Mouse (Mus musculus): ENCODE data around the gene Clip1. TPM values are rescaled to one million over a fixed set of nuclear protein-coding genes. Genes with fewer than 3 reads are reported as not detected.

Clip1 gene
- polyA plus RNA-seq, 1 experiment = 17.1 TPM

DNA sequence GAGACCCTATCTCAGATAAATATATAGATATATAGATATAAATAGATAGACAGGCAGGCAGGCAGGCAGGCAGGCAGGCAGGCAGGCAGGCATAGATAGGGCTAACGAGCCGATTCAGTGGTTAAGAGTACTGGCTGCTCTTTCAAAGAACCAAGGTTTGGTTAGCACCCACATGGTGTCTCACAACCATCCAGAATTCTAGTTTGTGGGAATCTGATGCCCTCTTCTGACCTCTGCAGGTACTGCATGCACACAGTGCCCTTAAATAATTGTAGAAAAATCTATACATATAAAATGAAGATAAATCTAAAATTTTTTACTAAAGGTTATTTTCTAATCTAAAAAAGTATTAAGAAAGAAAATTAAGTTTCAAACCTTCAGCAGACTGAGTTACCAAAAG is 65.9 kb downstream of the Clip1 start:
- H3K27me3 ChIP-seq (ENCODE audit: control insufficient read depth, insufficient read depth, low read length) = no peaks in the 10 kb centered on the region
- TF ChIP-seq CTCF (IDR thresholded peaks at IDR 0.05; ENCODE audit: borderline replicate concordance, control insufficient read depth, extremely low read depth, insufficient read depth, low read length, poor library complexity) (no peak), POLR2A (IDR thresholded peaks at IDR 0.05; ENCODE audit: control insufficient read depth, extremely low read depth, insufficient read depth, low read length, poor library complexity) (no peak)
- DNase-seq = peak; percentile 44
- peaks cover 31% of the 10 kb centered on the region for H3K36me3 ChIP-seq (ENCODE audit: control insufficient read depth, insufficient read depth, low read length)
- 57% methylated on average over 2 of the region's 2 CpGs for WGBS
- H3K27ac ChIP-seq (ENCODE audit: control insufficient read depth, insufficient read depth, low read length) = no peak overlapping the region
- no peak overlapping the region for H3K4me3 ChIP-seq (ENCODE audit: control insufficient read depth, insufficient read depth, low read length)
- no peaks in the 10 kb centered on the region for H3K4me1 ChIP-seq (replicated peaks; ENCODE audit: control insufficient read depth, insufficient read depth, low read length)

DNA sequence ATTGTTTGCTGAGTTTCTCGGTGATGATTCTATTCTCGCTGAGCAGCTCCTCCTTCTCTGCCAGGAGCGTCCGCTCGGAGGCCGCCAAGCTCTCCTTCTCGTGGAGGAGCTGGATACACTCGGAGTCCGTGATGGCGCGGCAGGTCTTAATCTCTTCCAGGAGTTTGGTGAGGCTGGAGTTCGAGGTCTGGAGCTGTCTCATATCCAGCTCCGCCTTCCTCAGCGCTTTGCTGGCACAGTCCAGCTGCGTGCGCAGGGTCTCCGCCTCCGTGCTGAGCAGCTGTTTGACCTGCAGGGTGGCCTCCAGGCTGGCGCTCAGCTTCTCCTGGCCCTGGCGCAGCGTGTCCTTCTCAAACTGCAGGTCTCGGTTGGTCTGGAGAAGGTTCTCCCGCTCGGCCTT is 70.2 kb downstream of the Clip1 start:
- Histone ChIP-seq H3K4me1 (replicated peaks; ENCODE audit: control insufficient read depth, insufficient read depth, low read length) (no peaks in the 10 kb centered on the region), H3K4me3 (ENCODE audit: control insufficient read depth, insufficient read depth, low read length) (no peak overlapping the region), H3K27me3 (ENCODE audit: control insufficient read depth, insufficient read depth, low read length) (no peaks in the 10 kb centered on the region), H3K36me3 (ENCODE audit: control insufficient read depth, insufficient read depth, low read length) (peaks cover 28% of the 10 kb centered on the region), H3K27ac (ENCODE audit: control insufficient read depth, insufficient read depth, low read length) (no peak overlapping the region)
- WGBS = 96% methylated on average over 24 of the region's 24 CpGs
- no peak for DNase-seq
- TF ChIP-seq CTCF (IDR thresholded peaks at IDR 0.05; ENCODE audit: borderline replicate concordance, control insufficient read depth, extremely low read depth, insufficient read depth, low read length, poor library complexity) (no peak), POLR2A (IDR thresholded peaks at IDR 0.05; ENCODE audit: control insufficient read depth, extremely low read depth, insufficient read depth, low read length, poor library complexity) (no peak)

DNA sequence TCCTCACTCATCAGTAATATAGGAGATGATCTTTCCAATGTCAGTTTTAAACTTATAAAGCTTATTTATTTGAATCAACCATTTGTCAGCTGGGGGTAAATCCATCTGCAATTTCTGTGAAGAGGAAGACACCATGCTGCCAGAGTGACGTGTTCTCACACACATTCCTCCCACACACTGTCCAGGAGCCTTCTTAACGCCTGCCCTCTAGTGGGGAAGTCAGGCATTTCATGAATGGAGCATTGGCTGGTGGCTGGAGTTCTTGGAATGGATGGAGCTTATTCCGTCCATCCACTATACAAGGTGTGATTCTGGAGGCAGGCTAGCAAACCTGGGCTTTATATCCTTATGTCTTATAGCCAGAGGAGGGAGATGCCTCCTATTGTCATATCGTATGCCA is 74.6 kb downstream of the Clip1 start:
- H3K36me3 ChIP-seq (ENCODE audit: control insufficient read depth, insufficient read depth, low read length) = peaks cover 3% of the 10 kb centered on the region; the same call in 1 of the 2 replicates
- 54% methylated on average over 4 of the region's 4 CpGs for WGBS
- no peak overlapping the region for H3K4me3 ChIP-seq (ENCODE audit: control insufficient read depth, insufficient read depth, low read length)
- no peaks in the 10 kb centered on the region for H3K4me1 ChIP-seq (replicated peaks; ENCODE audit: control insufficient read depth, insufficient read depth, low read length)
- no peak overlapping the region for H3K27ac ChIP-seq (ENCODE audit: control insufficient read depth, insufficient read depth, low read length)
- DNase-seq = peak; percentile 59
- no peaks in the 10 kb centered on the region for H3K27me3 ChIP-seq (ENCODE audit: control insufficient read depth, insufficient read depth, low read length)
- no peak for TF ChIP-seq POLR2A (IDR thresholded peaks at IDR 0.05; ENCODE audit: control insufficient read depth, extremely low read depth, insufficient read depth, low read length, poor library complexity)
- TF ChIP-seq CTCF (IDR thresholded peaks at IDR 0.05; ENCODE audit: borderline replicate concordance, control insufficient read depth, extremely low read depth, insufficient read depth, low read length, poor library complexity) = no peak

DNA sequence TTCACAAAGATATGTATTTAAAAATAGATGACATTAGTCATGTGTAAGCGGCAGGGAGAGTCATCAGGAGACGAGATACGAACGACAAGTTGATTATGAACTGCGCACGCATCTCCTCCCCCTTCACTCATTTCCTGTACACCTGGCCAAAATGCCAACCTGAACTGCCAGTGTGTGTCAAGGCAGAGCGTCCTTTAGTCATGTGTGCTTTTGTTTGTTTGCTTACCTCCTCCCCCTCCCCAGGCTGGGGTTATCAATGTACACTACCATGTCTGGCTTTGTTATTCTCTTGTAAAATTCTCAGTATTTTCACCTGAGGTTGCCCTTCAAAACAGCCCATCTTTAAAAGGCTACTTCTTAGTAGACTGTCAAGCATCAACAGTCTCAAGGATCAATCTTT is 75.0 kb downstream of the Clip1 start:
- no peaks in the 10 kb centered on the region for H3K4me1 ChIP-seq (replicated peaks; ENCODE audit: control insufficient read depth, insufficient read depth, low read length)
- TF ChIP-seq CTCF (IDR thresholded peaks at IDR 0.05; ENCODE audit: borderline replicate concordance, control insufficient read depth, extremely low read depth, insufficient read depth, low read length, poor library complexity) = no peak
- no peak for TF ChIP-seq POLR2A (IDR thresholded peaks at IDR 0.05; ENCODE audit: control insufficient read depth, extremely low read depth, insufficient read depth, low read length, poor library complexity)
- H3K27me3 ChIP-seq (ENCODE audit: control insufficient read depth, insufficient read depth, low read length) = no peaks in the 10 kb centered on the region
- no peak overlapping the region for H3K27ac ChIP-seq (ENCODE audit: control insufficient read depth, insufficient read depth, low read length)
- no peak overlapping the region for H3K4me3 ChIP-seq (ENCODE audit: control insufficient read depth, insufficient read depth, low read length)
- no peak for DNase-seq
- peaks cover 3% of the 10 kb centered on the region; the same call in 1 of the 2 replicates for H3K36me3 ChIP-seq (ENCODE audit: control insufficient read depth, insufficient read depth, low read length)
- 96% methylated on average over 7 of the region's 7 CpGs for WGBS

DNA sequence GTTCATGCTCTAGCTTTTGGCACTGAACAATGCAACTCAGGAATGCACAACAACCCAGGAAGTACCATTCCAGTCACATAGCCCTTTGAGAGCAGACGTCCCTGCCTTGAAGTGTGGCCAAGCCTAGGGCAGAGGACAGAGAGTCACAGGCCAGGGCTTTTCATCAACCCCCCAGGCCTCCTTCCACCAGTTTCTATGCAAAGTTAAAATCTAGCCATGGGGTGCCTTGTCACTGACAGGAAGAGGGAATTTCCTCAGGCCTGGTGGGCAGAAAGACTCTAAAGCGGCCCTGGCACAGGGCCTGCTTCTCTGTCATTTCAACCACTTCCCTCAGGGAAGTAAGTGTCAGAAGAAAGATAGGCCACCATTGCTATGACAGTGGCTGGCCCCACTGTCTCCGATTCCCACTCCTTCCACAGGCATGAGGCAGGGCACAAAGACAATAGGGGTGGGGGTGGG is 77.2 kb downstream of the Clip1 start:
- Histone ChIP-seq H3K27ac (ENCODE audit: control insufficient read depth, insufficient read depth, low read length) (no peak overlapping the region), H3K4me1 (replicated peaks; ENCODE audit: control insufficient read depth, insufficient read depth, low read length) (peaks cover 4% of the 10 kb centered on the region), H3K27me3 (ENCODE audit: control insufficient read depth, insufficient read depth, low read length) (no peaks in the 10 kb centered on the region), H3K4me3 (ENCODE audit: control insufficient read depth, insufficient read depth, low read length) (no peak overlapping the region), H3K36me3 (ENCODE audit: control insufficient read depth, insufficient read depth, low read length) (no peaks in the 10 kb centered on the region)
- WGBS = 92% methylated on average over 3 of the region's 3 CpGs
- TF ChIP-seq POLR2A (IDR thresholded peaks at IDR 0.05; ENCODE audit: control insufficient read depth, extremely low read depth, insufficient read depth, low read length, poor library complexity) (no peak), CTCF (IDR thresholded peaks at IDR 0.05; ENCODE audit: borderline replicate concordance, control insufficient read depth, extremely low read depth, insufficient read depth, low read length, poor library complexity) (no peak)
- DNase-seq = no peak

DNA sequence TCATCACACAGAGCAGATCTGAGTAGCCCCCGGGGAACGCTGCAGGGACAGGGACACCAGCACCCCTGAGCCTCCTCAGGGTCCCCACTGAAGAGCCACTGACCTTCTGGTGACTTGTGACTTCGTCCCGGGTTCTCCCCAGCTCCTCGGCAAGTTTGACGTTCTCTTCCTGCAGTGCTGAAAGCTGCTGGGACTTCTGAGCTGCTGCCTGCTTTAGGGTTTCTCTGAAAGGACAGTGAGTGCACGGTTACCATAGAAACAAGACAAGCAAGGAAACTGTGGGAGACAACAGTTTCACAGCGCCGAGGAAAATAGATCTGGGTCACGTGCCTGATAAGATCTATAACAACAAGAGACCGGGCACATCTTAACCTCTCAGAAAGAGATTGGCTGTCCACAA is 80.9 kb downstream of the Clip1 start:
- peaks cover 4% of the 10 kb centered on the region for H3K4me1 ChIP-seq (replicated peaks; ENCODE audit: control insufficient read depth, insufficient read depth, low read length)
- peak; percentile 8 for DNase-seq
- WGBS = 44% methylated on average over 11 of the region's 11 CpGs
- peaks cover 6% of the 10 kb centered on the region for H3K36me3 ChIP-seq (ENCODE audit: control insufficient read depth, insufficient read depth, low read length)
- H3K27me3 ChIP-seq (ENCODE audit: control insufficient read depth, insufficient read depth, low read length) = no peaks in the 10 kb centered on the region
- TF ChIP-seq POLR2A (IDR thresholded peaks at IDR 0.05; ENCODE audit: control insufficient read depth, extremely low read depth, insufficient read depth, low read length, poor library complexity) (no peak), CTCF (IDR thresholded peaks at IDR 0.05; ENCODE audit: borderline replicate concordance, control insufficient read depth, extremely low read depth, insufficient read depth, low read length, poor library complexity) (no peak)
- H3K27ac ChIP-seq (ENCODE audit: control insufficient read depth, insufficient read depth, low read length) = no peak overlapping the region
- H3K4me3 ChIP-seq (ENCODE audit: control insufficient read depth, insufficient read depth, low read length) = no peak overlapping the region

DNA sequence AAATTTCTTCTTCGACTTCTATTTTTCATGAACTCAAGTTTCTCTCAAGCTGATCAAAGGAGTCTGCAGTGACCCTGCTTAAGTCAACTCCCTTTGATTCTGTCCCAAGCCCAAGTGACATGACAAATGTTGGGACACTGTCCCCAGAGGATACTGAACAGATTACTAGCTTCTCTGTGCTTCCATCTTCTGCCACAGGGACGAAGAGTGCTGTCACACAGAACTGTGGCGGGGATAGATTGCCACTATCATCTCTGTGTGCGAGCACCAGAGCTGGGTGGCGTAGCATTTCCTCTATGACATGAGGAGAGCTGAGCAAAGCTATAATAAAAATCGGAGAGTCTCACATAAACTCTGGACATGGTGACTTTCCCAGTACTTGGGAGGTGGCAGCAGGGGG is 82.2 kb downstream of the Clip1 start:
- Histone ChIP-seq H3K4me1 (replicated peaks; ENCODE audit: control insufficient read depth, insufficient read depth, low read length) (peaks cover 4% of the 10 kb centered on the region), H3K36me3 (ENCODE audit: control insufficient read depth, insufficient read depth, low read length) (peaks cover 6% of the 10 kb centered on the region), H3K27me3 (ENCODE audit: control insufficient read depth, insufficient read depth, low read length) (no peaks in the 10 kb centered on the region), H3K4me3 (ENCODE audit: control insufficient read depth, insufficient read depth, low read length) (no peak overlapping the region), H3K27ac (ENCODE audit: control insufficient read depth, insufficient read depth, low read length) (no peak overlapping the region)
- no peak for TF ChIP-seq CTCF (IDR thresholded peaks at IDR 0.05; ENCODE audit: borderline replicate concordance, control insufficient read depth, extremely low read depth, insufficient read depth, low read length, poor library complexity)
- no peak for TF ChIP-seq POLR2A (IDR thresholded peaks at IDR 0.05; ENCODE audit: control insufficient read depth, extremely low read depth, insufficient read depth, low read length, poor library complexity)
- DNase-seq = no peak
- WGBS = 93% methylated on average over 6 of the region's 6 CpGs

Measured in thymus, adult 2 months (tissue).